In the genomic region with DNA sequence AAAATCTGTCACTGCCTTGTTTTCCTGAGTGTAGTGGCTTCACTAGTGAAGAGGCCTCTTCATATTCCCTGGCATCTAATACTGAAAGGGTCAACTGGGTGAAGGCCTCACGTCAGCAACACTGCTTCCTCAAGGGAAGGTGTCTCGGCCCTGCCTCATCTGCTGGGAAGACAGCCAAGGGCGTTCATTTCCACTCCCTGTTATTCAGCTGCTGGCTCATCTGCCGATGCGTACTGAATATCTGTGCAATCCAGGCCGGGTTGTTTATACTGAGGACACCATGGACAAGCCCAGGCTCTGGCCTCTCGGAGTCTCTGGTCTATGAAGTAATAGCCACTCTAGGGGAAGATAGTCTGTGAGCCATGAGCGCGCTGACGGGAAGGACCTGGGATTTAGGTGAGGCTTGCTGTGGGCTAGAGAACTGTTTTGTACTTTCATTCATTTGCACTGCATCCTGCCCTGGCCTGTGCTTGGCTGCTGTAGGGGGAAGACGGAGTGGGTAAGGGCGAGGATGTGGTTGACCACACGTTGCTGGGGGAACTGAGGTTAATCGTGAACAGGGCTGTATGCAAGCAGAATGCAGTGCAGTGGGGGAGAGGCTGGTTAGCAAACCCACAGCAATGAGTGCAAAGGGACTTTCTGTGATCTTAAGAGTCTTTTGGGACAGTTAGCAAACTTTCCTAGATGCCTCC, we compare ENCODE assay signal across 10 mouse cellular contexts. TPM values are rescaled to one million over a fixed set of nuclear protein-coding genes. Genes with fewer than 3 reads are reported as not detected.
A peak's percentile ranks its signal among the peaks of the same experiment; 100 is the strongest.
DNase-seq lines count a peak whose midpoint lies in the region; ATAC-seq lines count a peak whose summit lies in the region.
"Had no signal": no experiment of that assay in that cellular context is flagged by ENCODE, and none has a peak within 500 bp of the region (broad histone marks: within the 10 kb centered on the region; RNA-seq: fewer than 3 reads in every experiment).

No protein-coding gene starts in this region.

- H3K4me3 ChIP-seq in embryonic facial prominence, embryonic 15.5 days (replicated peaks) = no peak overlapping the region
- no peak overlapping the region for H3K4me3 ChIP-seq in forebrain, embryonic 15.5 days

- DNase-seq in ovary, adult 18-20 months (ENCODE audit: low spot score) = peak; percentile 69
- DNase-seq in ovary, postnatal 10 days (ENCODE audit: low spot score) = no peak
- peak; percentile 79 to 83 for DNase-seq in kidney, postnatal 25 days
- DNase-seq in ovary, postnatal 14 days (ENCODE audit: low spot score) = peak; percentile 25
- no peak for DNase-seq in right cerebral cortex, adult 2 months (ENCODE audit: low spot score in 2 of 2)

- H3K36me3 ChIP-seq in embryonic facial prominence, embryonic 15.5 days = peaks cover 17% of the 10 kb centered on the region
- peaks cover 11% of the 10 kb centered on the region; the same call in 1 of the 2 replicates for H3K36me3 ChIP-seq in forebrain, embryonic 15.5 days

- no peak overlapping the region for H3K4me2 ChIP-seq in embryonic facial prominence, embryonic 15.5 days (replicated peaks)
- H3K4me2 ChIP-seq in forebrain, embryonic 15.5 days (replicated peaks) = no peak overlapping the region

- H3K27ac ChIP-seq in embryonic facial prominence, embryonic 15.5 days (replicated peaks) = 0 out of 2 replicates have a peak overlapping the region, but pooled peaks have one; percentile 8
- H3K27ac ChIP-seq in forebrain, embryonic 15.5 days (replicated peaks) = no peak overlapping the region

- H3K9ac ChIP-seq in embryonic facial prominence, embryonic 15.5 days = no peak overlapping the region
- no peak overlapping the region for H3K9ac ChIP-seq in forebrain, embryonic 15.5 days (replicated peaks)

- ATAC-seq in embryonic facial prominence, embryonic 15.5 days (ENCODE audit: insufficient number of reproducible peaks, low FRiP score, low TSS enrichment, low read depth) = peak; percentile 54; the same call in 1 of the 2 replicates
- ATAC-seq in forebrain, embryonic 15.5 days (replicated peaks) = no peak
- no peak for ATAC-seq in erythroblast, adult 5-6 weeks (replicated peaks; ENCODE audit: low FRiP score, poor library complexity, severe bottlenecking)

- 60% methylated on average over 14 of the region's 14 CpGs for WGBS in embryonic facial prominence, embryonic 15.5 days
- WGBS in forebrain, embryonic 15.5 days = 87% methylated on average over 14 of the region's 14 CpGs

- H3K27me3 ChIP-seq in embryonic facial prominence, embryonic 15.5 days = no peaks in the 10 kb centered on the region
- no peaks in the 10 kb centered on the region for H3K27me3 ChIP-seq in forebrain, embryonic 15.5 days

- H3K9me3 ChIP-seq in embryonic facial prominence, embryonic 15.5 days (replicated peaks) = no peaks in the 10 kb centered on the region
- H3K9me3 ChIP-seq in forebrain, embryonic 15.5 days = no peaks in the 10 kb centered on the region

- peaks cover 6% of the 10 kb centered on the region; the same call in 1 of the 2 replicates for H3K4me1 ChIP-seq in embryonic facial prominence, embryonic 15.5 days
- H3K4me1 ChIP-seq in forebrain, embryonic 15.5 days = no peaks in the 10 kb centered on the region

RNA-seq across cellular contexts. Expression of a gene that starts 43.8 kb away (rescaled TPM):
- not detected in 2 replicates for polyA plus RNA-seq in embryonic facial prominence, embryonic 15.5 days (2015; fragmentation: Nextera tagmentation; extraction: Ambion mirVana)
- polyA plus RNA-seq in forebrain, embryonic 15.5 days (2015; fragmentation: Nextera tagmentation; extraction: Ambion mirVana) = not detected in 2 replicates
- total RNA-seq in erythroblast, adult 5-6 weeks (2015; ENCODE audit: low replicate concordance) = not detected in 2 replicates
- not detected in 2 replicates for total RNA-seq in erythroblast, adult 5-6 weeks (2017; ENCODE audit: low replicate concordance)
- polyA plus RNA-seq: limb, embryonic 11.5 days; testis, adult 2 months had no signal

RNA-seq across cellular contexts. Expression of a gene that starts 57.3 kb away (rescaled TPM):
- polyA plus RNA-seq in embryonic facial prominence, embryonic 15.5 days (2015; fragmentation: Nextera tagmentation; extraction: Ambion mirVana) = not detected in 2 replicates
- not detected in 2 replicates for polyA plus RNA-seq in forebrain, embryonic 15.5 days (2015; fragmentation: Nextera tagmentation; extraction: Ambion mirVana)
- total RNA-seq in erythroblast, adult 5-6 weeks (2015; ENCODE audit: low replicate concordance) = not detected in 2 replicates
- not detected in 2 replicates for total RNA-seq in erythroblast, adult 5-6 weeks (2017; ENCODE audit: low replicate concordance)
- polyA plus RNA-seq: limb, embryonic 11.5 days; testis, adult 2 months had no signal

Comparison
In these comparisons a context has a peak if more than half of its experiments do, and no peak if none do; other contexts are left out.
1. DNase-seq: peak in ovary, adult 18-20 months (single experiment), kidney, postnatal 25 days (2 of 2) and ovary, postnatal 14 days (single experiment); none in ovary, postnatal 10 days (single experiment) and right cerebral cortex, adult 2 months (0 of 2).